Mouse (Mus musculus): Measurements from ENCODE around the gene Ehmt1. TPM values are rescaled to one million over a fixed set of nuclear protein-coding genes. Genes with fewer than 3 reads are reported as not detected.

Gene Ehmt1
- polyA plus RNA-seq, 1 experiment from 2014 or later, result 141 TPM

DNA sequence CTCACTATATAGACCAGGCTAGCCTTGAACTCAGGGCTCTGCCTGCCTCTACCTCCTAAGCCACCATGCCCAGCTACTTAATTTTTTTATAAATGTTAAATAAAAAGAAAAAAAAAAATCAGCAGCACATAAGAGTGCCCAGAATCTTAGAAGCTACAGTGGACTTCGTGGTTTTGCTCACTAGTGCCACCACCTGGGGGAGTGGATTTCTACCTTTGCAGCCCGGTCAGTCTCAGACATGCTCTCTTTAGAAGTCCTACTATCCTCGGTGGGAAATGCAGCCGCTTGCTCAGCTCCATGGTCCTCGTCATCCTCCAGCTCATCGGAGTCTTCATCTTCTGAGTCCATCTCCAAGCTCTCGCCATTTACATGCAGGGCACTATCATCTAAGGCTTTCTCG lies 56.4 kb downstream of the Ehmt1 start:
- Histone ChIP-seq H3K4me1 (no peaks in the 10 kb centered on the region), H3K4me3 (no peak overlapping the region), H3K9ac (replicated peaks) (no peak overlapping the region), H3K36me3 (peaks cover 56% of the 10 kb centered on the region), H3K4me2 (replicated peaks) (no peak overlapping the region), H3K9me3 (no peaks in the 10 kb centered on the region), H3K27me3 (no peaks in the 10 kb centered on the region), H3K27ac (replicated peaks) (no peak overlapping the region)
- 89% methylated on average over 8 of the region's 8 CpGs for WGBS
- ATAC-seq (ENCODE audit: low FRiP score, low read depth), result no peak

DNA sequence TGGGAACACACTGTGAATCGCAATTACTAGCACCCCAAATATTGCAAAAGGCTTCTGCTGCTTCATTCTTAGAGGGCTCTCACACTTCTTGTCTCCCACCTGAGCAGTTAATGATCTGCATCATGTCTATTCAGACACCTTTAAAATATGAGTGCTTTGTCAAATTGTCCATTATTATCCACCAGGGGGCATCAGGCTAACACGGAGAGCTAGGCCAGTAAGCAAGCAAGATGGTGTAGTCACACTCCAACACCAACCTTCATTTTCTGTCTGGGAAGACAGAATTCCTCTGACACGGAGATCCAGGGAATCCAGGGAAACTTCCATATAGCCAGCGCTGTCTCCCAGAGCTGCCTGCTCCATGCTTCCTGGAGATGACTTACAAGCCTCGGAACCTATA lies 67.0 kb downstream of the Ehmt1 start:
- ATAC-seq (ENCODE audit: low FRiP score, low read depth), result no peak
- Histone ChIP-seq H3K9ac (replicated peaks) (no peak overlapping the region), H3K36me3 (peaks cover 68% of the 10 kb centered on the region), H3K4me2 (replicated peaks) (no peak overlapping the region), H3K27me3 (no peaks in the 10 kb centered on the region), H3K9me3 (no peaks in the 10 kb centered on the region), H3K4me3 (no peak overlapping the region), H3K27ac (replicated peaks) (no peak overlapping the region), H3K4me1 (no peaks in the 10 kb centered on the region)
- WGBS, result 80% methylated on average over 5 of the region's 5 CpGs

DNA sequence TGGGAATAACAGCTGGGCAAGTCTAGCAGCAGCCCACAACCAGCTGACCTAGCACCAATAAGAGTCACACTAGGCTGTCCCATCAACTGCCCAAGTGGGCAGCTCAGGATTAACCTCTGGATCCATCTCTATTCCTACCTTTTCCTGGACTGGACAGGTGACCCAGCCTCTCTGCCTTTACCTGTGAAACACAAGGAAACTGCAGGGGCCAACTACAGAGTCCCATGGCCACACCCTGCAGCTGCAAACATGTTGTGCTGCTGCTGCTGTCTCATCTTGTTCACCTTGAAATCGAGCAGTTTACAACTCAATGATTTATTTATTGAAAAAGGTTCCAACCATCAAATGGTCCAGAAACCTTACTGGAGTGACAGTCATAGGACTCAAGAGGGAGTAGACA lies 72.9 kb downstream of the Ehmt1 start:
- WGBS, result 92% methylated on average over 1 of the region's 1 CpGs
- Histone ChIP-seq H3K36me3 (peaks cover 69% of the 10 kb centered on the region), H3K27ac (replicated peaks) (no peak overlapping the region), H3K9ac (replicated peaks) (no peak overlapping the region), H3K9me3 (no peaks in the 10 kb centered on the region), H3K4me2 (replicated peaks) (no peak overlapping the region), H3K4me1 (no peaks in the 10 kb centered on the region), H3K4me3 (no peak overlapping the region), H3K27me3 (no peaks in the 10 kb centered on the region)
- ATAC-seq (ENCODE audit: low FRiP score, low read depth), result no peak

DNA sequence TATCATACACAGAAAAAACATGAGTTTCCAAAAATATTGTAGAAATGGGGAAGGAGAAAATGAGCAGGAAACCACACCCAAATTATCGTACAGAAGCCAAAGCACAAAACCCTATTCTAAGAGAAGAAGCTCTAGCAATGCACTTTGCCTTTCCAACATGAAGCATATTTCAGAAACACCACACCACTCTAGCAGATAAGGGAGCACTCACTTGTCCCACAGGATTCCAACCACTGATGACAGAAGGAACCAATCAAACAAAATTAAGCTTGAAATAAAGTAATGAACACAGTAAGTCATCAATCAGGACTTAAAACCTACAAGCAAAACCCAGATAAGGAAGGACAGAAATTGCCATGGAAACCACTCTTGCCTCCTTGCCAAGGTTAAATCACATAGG lies 74.2 kb downstream of the Ehmt1 start:
- ATAC-seq (ENCODE audit: low FRiP score, low read depth), result no peak

DNA sequence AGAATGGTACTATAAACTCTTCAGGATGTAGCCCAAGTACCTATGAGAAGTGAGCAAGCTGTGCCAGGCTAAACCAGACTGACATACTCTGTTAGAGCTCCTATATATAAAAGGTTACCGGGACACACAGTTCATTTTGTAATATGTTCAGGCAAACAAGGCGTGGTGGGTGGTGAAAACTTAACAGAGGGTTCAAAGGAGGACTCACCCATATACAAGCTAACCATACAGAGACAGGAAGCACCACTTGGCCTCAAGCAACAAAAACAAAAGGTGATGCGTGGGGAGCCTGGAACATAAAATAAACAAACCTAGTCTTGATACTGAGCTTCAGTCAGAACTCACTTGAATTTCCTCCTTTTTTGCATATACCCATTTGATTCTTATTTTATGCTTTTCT lies 88.8 kb downstream of the Ehmt1 start:
- H3K4me2 ChIP-seq (replicated peaks), result no peak overlapping the region
- H3K9me3 ChIP-seq, result no peaks in the 10 kb centered on the region
- no peak overlapping the region for H3K9ac ChIP-seq (replicated peaks)
- 87% methylated on average over 3 of the region's 3 CpGs for WGBS
- H3K27me3 ChIP-seq, result no peaks in the 10 kb centered on the region
- H3K36me3 ChIP-seq, result peaks cover 67% of the 10 kb centered on the region
- H3K4me3 ChIP-seq, result no peak overlapping the region
- ATAC-seq (ENCODE audit: low FRiP score, low read depth), result no peak
- H3K4me1 ChIP-seq, result no peaks in the 10 kb centered on the region
- H3K27ac ChIP-seq (replicated peaks), result no peak overlapping the region

More for the DNA sequence above, 74.2 kb downstream of the Ehmt1 start:
- Histone ChIP-seq H3K4me3 (no peak overlapping the region), H3K9me3 (no peaks in the 10 kb centered on the region), H3K27ac (replicated peaks) (no peak overlapping the region), H3K27me3 (no peaks in the 10 kb centered on the region), H3K36me3 (peaks cover 66% of the 10 kb centered on the region), H3K4me1 (no peaks in the 10 kb centered on the region), H3K9ac (replicated peaks) (no peak overlapping the region), H3K4me2 (replicated peaks) (no peak overlapping the region)
- whole genome bisulfite sequencing, result 97% methylated on average over 1 of the region's 1 CpGs

DNA sequence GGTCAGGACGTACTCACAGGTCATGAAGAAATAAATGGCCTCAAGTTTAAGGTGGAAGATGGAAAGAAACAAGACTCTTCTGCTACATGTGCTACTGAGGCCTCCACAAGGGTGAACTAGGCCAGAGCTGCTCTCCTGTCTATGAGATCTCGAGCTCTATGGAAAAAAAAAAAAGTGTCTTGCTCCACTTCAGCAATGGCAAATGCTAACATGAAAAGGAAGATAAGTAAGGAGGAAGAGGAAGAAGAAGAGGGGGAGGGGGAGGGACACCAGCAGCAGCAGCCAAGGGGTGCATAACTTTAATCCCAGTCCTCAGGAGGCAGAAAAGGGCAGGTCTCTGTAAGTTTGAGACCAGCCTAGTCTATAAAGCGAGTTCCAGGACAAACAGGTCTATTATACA lies 109.7 kb downstream of the Ehmt1 start:
- WGBS, result 83% methylated on average over 3 of the region's 3 CpGs
- H3K36me3 ChIP-seq, result peaks cover 91% of the 10 kb centered on the region

DNA sequence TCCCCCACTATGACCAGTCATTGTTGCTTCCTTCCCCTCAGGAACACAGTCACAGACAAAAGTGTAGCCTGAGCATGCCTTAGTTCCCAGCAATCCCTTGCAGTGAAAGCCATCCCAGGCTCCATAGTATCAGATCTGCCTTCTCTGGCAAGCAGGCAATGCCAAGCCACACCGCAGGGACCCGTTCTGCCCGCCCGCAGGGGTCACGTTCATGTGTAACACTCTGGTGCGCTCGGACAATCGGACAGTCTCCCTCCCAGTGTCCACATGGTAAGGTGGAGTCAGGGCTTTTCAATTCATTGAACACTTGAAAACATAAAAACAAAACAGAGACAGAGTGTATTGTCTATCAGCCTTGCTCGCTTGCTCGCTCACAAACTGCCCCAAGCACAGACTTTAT lies 111.7 kb downstream of the Ehmt1 start:
- Histone ChIP-seq H3K4me3 (no peak overlapping the region), H3K9me3 (no peaks in the 10 kb centered on the region), H3K27me3 (no peaks in the 10 kb centered on the region), H3K27ac (replicated peaks) (no peak overlapping the region), H3K4me1 (no peaks in the 10 kb centered on the region), H3K4me2 (replicated peaks) (no peak overlapping the region), H3K36me3 (peaks cover 93% of the 10 kb centered on the region), H3K9ac (replicated peaks) (no peak overlapping the region)
- no peak for ATAC-seq (ENCODE audit: low FRiP score, low read depth)
- 90% methylated on average over 10 of the region's 10 CpGs for WGBS

More for the DNA sequence above, 109.7 kb downstream of the Ehmt1 start:
- H3K9ac ChIP-seq (replicated peaks), result no peak overlapping the region
- H3K4me3 ChIP-seq, result no peak overlapping the region
- no peak for ATAC-seq (ENCODE audit: low FRiP score, low read depth)
- H3K4me2 ChIP-seq (replicated peaks), result no peak overlapping the region
- H3K9me3 ChIP-seq, result no peaks in the 10 kb centered on the region
- H3K27ac ChIP-seq (replicated peaks), result no peak overlapping the region
- H3K27me3 ChIP-seq, result no peaks in the 10 kb centered on the region
- no peaks in the 10 kb centered on the region for H3K4me1 ChIP-seq

DNA sequence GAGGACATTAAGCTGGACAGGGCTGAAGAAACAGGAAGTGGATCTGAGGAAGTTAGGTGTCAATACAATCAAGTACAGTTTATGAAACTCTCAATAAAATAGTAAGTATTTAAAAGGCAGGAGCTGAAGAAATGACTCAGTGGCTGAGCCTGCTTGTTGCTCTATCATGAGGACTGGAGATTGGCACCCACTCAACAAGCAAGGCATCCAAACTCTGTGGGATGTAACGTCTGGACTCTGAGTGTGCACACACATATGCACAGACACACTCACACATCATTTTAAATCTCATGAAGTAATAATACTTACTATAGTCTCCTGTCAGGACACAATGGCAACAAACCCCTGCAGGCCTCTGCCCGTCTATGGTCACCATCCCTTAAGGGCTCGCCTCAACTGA lies 112.4 kb downstream of the Ehmt1 start:
- no peak for ATAC-seq (ENCODE audit: low FRiP score, low read depth)
- Histone ChIP-seq H3K27me3 (no peaks in the 10 kb centered on the region), H3K9me3 (no peaks in the 10 kb centered on the region), H3K27ac (replicated peaks) (no peak overlapping the region), H3K36me3 (peaks cover 93% of the 10 kb centered on the region), H3K4me3 (no peak overlapping the region), H3K4me2 (replicated peaks) (no peak overlapping the region), H3K9ac (replicated peaks) (no peak overlapping the region), H3K4me1 (no peaks in the 10 kb centered on the region)
- WGBS, result 97% methylated on average over 3 of the region's 3 CpGs

DNA sequence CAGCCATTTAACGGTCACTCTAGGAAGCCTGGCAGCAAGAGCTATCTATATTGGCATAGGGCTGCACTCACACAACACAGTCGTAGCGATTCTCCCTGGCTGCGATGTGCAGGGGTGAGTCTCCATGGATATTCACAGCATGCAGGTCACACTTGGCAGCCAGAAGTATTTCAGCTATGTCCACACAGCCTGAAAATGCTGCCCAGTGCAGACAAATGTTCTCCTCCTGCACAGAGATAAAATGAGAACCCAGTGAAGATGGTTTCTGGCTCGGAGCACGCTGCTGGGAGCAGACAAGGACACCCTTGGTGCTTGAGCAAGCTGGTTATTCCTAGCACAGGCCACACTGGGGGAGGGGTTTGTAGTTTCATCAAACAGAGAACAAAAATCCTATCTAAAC lies 113.3 kb downstream of the Ehmt1 start:
- Histone ChIP-seq H3K4me3 (no peak overlapping the region), H3K9me3 (no peaks in the 10 kb centered on the region), H3K9ac (replicated peaks) (no peak overlapping the region), H3K4me1 (no peaks in the 10 kb centered on the region), H3K4me2 (replicated peaks) (no peak overlapping the region), H3K36me3 (peaks cover 94% of the 10 kb centered on the region), H3K27ac (replicated peaks) (no peak overlapping the region), H3K27me3 (no peaks in the 10 kb centered on the region)
- WGBS, result 91% methylated on average over 6 of the region's 6 CpGs
- no peak for ATAC-seq (ENCODE audit: low FRiP score, low read depth)

DNA sequence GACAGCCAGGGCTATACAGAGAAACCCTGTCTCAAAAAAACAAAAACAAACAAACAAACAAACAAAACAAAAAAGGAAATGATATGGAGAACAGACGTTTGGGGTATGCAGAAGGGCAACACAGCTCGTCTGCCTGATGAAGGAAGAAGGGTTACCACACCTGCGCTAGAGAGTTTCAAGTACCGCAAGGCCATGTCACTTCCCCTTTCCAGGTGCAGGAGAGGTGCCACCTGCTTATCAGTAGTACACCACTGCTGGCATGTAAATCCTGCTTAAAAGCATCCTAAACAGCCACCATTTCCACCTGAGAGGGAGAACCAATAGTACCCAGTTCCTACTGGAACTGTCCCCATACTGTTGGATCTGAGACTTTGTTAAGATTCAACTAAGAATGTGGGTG lies 113.8 kb downstream of the Ehmt1 start:
- Histone ChIP-seq H3K4me2 (replicated peaks) (no peak overlapping the region), H3K9ac (replicated peaks) (no peak overlapping the region), H3K27me3 (no peaks in the 10 kb centered on the region), H3K4me1 (no peaks in the 10 kb centered on the region), H3K36me3 (peaks cover 94% of the 10 kb centered on the region), H3K27ac (replicated peaks) (no peak overlapping the region), H3K9me3 (no peaks in the 10 kb centered on the region), H3K4me3 (no peak overlapping the region)
- ATAC-seq (ENCODE audit: low FRiP score, low read depth), result no peak
- WGBS, result 92% methylated on average over 4 of the region's 4 CpGs

DNA sequence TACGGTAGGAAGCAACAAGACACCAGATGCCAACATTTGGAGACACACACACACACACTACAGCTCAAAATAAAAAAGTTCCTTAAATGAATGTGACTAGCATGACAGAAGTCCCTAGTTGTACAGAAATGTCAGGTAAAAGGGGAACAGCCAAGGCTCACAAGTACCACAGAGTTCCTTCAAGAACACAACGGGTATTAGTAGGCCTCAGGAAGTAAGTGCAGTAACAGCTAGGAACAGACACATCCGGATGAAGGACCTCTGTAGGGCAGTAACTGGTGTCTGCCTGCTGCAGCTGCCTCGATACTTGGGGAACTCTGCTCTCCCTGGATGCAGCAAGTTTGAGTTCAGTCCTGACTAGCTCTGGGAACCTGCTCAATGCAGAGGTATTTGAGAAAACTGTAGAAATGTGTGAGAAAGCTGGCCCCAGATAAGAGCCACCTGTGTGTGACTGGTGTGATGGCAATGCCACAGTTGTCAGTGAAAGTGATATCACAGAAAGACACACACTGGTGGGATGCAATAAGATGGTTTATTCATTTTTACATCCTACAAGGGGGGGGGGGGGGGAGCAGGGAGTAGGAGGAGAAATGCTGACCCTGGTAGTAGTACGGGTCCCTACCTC lies 122.5 kb downstream of the Ehmt1 start:
- no peak overlapping the region for H3K4me2 ChIP-seq (replicated peaks)
- no peak overlapping the region for H3K9ac ChIP-seq (replicated peaks)
- H3K4me3 ChIP-seq, result no peak overlapping the region
- 88% methylated on average over 5 of the region's 5 CpGs for WGBS
- H3K36me3 ChIP-seq, result peaks cover 93% of the 10 kb centered on the region
- H3K27ac ChIP-seq (replicated peaks), result no peak overlapping the region
- no peaks in the 10 kb centered on the region for H3K4me1 ChIP-seq
- H3K27me3 ChIP-seq, result no peaks in the 10 kb centered on the region
- no peaks in the 10 kb centered on the region for H3K9me3 ChIP-seq
- ATAC-seq (ENCODE audit: low FRiP score, low read depth), result no peak

DNA sequence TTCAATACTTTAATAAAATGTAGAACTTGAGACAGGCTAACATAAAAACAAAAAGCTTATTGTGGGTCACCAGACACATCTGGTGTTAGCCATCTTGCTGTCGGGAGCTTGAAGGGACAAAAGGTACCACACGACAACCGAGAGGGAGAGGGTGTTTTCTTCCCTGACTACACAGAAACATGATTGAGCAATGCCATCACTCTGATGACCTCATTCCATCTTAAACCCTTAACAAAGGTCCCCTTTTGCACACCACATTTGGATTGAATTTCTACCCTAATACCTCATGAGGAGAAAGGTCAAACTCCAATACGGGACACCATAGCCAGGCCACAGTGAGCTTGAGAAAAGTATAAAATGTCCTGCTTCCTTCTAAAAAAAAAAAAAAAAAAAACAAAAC lies 132.2 kb downstream of the Ehmt1 start:
- no peak overlapping the region for H3K9ac ChIP-seq (replicated peaks)
- H3K27me3 ChIP-seq, result no peaks in the 10 kb centered on the region
- H3K9me3 ChIP-seq, result no peaks in the 10 kb centered on the region
- 66% methylated on average over 4 of the region's 4 CpGs for WGBS
- no peak overlapping the region for H3K27ac ChIP-seq (replicated peaks)
- H3K4me3 ChIP-seq, result no peak overlapping the region
- H3K4me1 ChIP-seq, result no peaks in the 10 kb centered on the region
- no peak overlapping the region for H3K4me2 ChIP-seq (replicated peaks)
- H3K36me3 ChIP-seq, result peaks cover 24% of the 10 kb centered on the region
- no peak for ATAC-seq (ENCODE audit: low FRiP score, low read depth)

DNA sequence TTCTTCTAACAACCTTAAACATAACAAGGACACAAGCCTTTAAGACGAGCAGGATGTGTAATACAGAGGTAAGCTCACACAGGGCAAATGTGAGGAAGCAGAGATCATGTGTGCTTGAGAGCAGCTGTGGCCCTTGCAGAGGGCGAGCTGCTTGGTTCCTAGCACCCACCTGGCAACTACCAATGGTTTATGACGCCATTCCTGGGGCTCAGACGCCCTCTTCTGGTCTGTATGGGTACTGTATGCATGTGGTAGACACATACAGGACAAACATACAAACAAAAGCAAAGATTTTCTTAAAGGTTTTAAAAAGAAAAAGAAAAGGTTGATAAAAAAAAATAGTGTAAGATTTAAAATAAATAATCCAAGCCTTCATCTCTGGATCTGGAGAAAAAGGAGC lies 138.2 kb downstream of the Ehmt1 start:
- H3K36me3 ChIP-seq, result no peaks in the 10 kb centered on the region
- peaks cover 6% of the 10 kb centered on the region; the same call in 1 of the 2 replicates for H3K4me1 ChIP-seq
- ATAC-seq (ENCODE audit: low FRiP score, low read depth), result no peak
- no peak overlapping the region for H3K4me3 ChIP-seq
- no peaks in the 10 kb centered on the region for H3K9me3 ChIP-seq
- 54% methylated on average over 4 of the region's 4 CpGs for WGBS
- no peak overlapping the region for H3K9ac ChIP-seq (replicated peaks)
- no peak overlapping the region for H3K4me2 ChIP-seq (replicated peaks)
- no peaks in the 10 kb centered on the region for H3K27me3 ChIP-seq
- no peak overlapping the region for H3K27ac ChIP-seq (replicated peaks)
